Mouse (Mus musculus): ENCODE measurements around the gene Olfr1410.
A peak's percentile ranks its signal among the peaks of the same experiment; 100 is the strongest.

The Olfr1410 gene

DNA sequence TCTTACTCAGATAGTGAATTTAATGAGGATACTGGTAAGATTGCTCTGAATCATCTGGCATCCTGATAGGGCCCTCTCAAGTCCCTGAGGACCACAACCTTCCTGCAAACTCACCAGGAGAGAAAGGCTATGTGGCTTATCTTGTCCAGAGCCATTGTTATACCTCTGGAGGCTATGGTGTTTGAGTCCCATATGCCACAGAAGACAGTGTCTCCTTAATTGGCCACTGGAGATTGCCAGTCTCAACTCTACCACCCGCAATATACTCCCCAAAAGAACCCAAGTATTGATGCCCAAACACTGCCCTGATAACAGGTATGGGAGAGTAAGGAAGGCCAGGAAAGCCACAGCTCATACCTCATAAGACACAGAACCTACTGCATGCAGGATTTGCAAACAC lies at the start of gene Olfr1410:
TSS of gene Olfr1410 (plus strand) at position 301 of the 400 bp plus-strand sequence.
- DNase-seq (ENCODE audit: low spot score in 2 of 2), result no peak

- no peak for DNase-seq (ENCODE audit: low spot score in 2 of 2)
These were observed 34.6 kb upstream of the Olfr1410 start, which contains the start of gene Olfr1413 for GRCm38 (mm10) chr1:92571022-92571421. Gene Olfr1413 (plus strand): TSS chr1:92571322.

DNA sequence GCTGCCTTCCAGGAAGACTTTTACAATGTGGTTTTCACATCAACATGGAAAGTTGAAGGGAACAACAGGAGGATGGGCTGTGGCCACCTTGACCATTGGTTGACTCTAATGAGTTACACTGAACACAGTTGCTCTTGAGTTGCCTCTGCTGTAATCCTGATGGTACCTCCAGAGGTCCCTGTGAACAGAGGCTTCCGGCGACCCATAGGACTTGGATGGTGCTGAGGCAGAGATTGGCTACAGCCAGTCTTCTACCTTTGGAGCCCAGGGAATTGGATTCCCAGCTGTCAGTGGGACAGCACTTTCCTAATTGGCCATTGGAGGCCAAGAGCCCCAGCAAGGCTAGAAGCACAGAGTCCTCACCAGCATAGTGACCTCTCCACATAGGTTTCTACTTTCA lies 20.1 kb upstream of the Olfr1410 start, which contains the start of gene Olfr1412:
TSS of gene Olfr1412 (plus strand) at position 301 of the 400 bp plus-strand sequence.
- no peak for DNase-seq (ENCODE audit: low spot score in 2 of 2)

- no peak for DNase-seq (ENCODE audit: low spot score in 2 of 2)
These were observed 11.5 kb upstream of the Olfr1410 start, which contains the start of gene Olfr1411 for GRCm38 (mm10) chr1:92594111-92594510. Gene Olfr1411 (plus strand): TSS chr1:92594411.

- DNase-seq (ENCODE audit: low spot score in 2 of 2), result no peak
These were observed 9.6 kb upstream of the Olfr1410 start for GRCm38 (mm10) chr1:92596019-92596418.

DNA sequence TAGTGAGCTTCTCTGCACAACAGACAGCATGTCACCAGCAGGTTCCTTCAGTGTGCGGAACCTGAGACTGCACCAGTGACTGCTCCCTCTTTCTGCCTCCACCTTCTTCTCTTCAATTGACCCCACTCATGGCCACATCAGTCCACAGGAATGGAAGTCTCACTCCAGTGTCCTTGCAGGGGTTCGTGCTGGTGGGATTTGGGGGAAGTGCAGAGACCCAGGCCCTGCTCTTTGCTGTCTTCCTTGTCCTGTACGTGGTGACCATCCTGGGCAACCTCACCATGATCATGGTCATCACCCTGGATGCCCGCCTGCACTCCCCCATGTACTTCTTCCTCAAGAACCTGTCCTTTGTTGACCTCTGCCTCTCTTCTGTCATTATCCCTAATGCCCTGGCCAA lies 2.1 kb downstream of the Olfr1410 start:
- DNase-seq (ENCODE audit: low spot score in 2 of 2), result no peak

GRCm38 (mm10) chr1:92611008-92611407 lies 5.4 kb downstream of the Olfr1410 start:
- DNase-seq (ENCODE audit: low spot score in 2 of 2), result peak; percentile 5 to 17

GRCm38 (mm10) chr1:92613175-92613574 lies 7.6 kb downstream of the Olfr1410 start:
- DNase-seq (ENCODE audit: low spot score in 2 of 2), result no peak

GRCm38 (mm10) chr1:92614516-92614915 lies 8.9 kb downstream of the Olfr1410 start:
- no peak for DNase-seq (ENCODE audit: low spot score in 2 of 2)

- DNase-seq (ENCODE audit: low spot score in 2 of 2), result no peak
These were observed 10.5 kb downstream of the Olfr1410 start for GRCm38 (mm10) chr1:92616046-92616445.

DNA sequence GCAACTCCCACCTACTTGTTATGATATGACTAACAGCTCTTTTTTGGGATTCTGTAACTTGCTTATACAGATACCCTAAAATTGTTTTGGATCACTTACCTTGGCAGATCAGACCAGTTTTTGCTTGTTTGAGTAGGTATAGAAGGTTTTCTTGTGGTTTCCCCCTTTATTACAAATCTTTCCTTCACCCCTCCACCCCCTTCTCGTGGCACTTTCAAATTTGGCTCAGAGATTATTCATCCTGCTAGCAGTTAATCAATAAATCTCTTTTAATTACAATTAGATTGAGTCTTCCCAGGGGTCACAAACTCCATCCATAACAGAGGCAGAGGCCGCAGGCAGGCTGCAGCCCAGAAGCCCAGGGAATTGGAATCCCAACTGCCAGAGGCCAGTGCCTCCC lies 11.9 kb downstream of the Olfr1410 start, which contains the start of gene Olfr12:
TSS of gene Olfr12 (plus strand) at position 301 of the 400 bp plus-strand sequence.
- no peak for DNase-seq (ENCODE audit: low spot score in 2 of 2)

GRCm38 (mm10) chr1:92618360-92618759 lies 12.8 kb downstream of the Olfr1410 start:
- DNase-seq (ENCODE audit: low spot score in 2 of 2), result no peak

- no peak for DNase-seq (ENCODE audit: low spot score in 2 of 2)
These were observed 22.6 kb downstream of the Olfr1410 start for GRCm38 (mm10) chr1:92628227-92628626.

GRCm38 (mm10) chr1:92632196-92632595 lies 26.6 kb downstream of the Olfr1410 start:
- DNase-seq (ENCODE audit: low spot score in 2 of 2), result no peak

GRCm38 (mm10) chr1:92632948-92633347 lies 27.4 kb downstream of the Olfr1410 start:
- DNase-seq (ENCODE audit: low spot score in 2 of 2), result no peak

- no peak for DNase-seq (ENCODE audit: low spot score in 2 of 2)
These were observed 28.1 kb downstream of the Olfr1410 start for GRCm38 (mm10) chr1:92633726-92634125.

DNA sequence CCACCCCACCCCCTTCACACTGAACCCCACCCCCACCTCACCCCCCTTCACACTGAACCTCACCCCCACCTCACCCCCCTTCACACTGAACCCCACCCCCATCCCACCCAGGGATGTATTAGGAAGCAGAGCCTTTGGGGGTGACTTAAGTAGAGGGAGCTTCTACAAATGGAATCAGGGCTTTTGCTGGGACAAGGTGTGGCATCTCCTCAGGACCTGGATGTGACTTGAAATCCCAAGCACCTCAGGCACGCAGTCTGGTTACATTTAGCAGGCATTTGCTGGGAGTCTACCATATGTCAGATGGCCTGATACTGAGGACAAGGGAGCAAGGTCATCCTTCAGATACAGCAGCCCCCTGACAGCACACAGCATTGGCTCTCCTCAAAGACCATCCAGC lies 29.0 kb downstream of the Olfr1410 start:
- no peak for DNase-seq (ENCODE audit: low spot score in 2 of 2)

- no peak for DNase-seq (ENCODE audit: low spot score in 2 of 2)
These were observed 29.5 kb downstream of the Olfr1410 start for GRCm38 (mm10) chr1:92634976-92635599.

DNA sequence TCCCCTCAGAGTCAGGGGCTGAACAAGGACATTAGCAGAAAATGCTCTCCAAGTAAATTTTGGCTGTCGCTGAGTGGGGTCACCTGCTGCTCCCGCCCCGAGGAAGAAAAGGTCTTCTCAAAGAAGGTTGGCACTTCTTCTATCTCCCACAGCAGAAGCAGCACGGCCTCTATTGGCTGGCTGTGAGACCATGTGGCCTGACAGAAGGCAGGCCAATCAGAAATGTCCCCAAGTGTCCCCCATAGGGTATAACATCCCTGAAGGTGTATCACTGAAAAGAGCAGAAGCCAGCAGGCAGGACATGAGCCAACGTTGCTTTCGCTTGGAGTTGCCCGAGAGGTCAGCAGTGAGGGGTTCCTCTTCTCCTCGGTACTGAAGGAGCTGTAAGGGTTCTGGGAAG lies 30.4 kb downstream of the Olfr1410 start:
- no peak for DNase-seq (ENCODE audit: low spot score in 2 of 2)

DNA sequence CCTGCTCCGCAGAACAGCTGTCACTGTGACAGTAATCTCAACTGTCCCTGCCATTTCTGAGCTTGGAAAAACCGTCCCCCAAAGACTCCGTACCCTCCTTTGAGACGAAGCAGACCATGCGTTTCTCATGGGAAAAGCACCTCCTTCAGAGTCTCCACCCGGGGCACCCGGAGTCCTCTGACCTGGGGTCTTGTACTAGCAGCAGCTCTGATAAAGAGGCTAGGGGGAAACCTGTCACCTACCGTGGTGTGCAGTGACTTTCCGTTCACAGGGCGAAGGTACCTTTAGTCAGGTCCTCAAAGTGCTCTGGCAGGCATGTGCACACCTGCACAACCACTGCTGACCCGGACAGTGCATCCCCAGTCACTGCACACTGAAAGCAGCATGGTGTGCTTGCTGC lies 31.1 kb downstream of the Olfr1410 start:
- DNase-seq (ENCODE audit: low spot score in 2 of 2), result no peak

- DNase-seq (ENCODE audit: low spot score in 2 of 2), result no peak
These were observed 32.1 kb downstream of the Olfr1410 start for GRCm38 (mm10) chr1:92637501-92638172.

DNA sequence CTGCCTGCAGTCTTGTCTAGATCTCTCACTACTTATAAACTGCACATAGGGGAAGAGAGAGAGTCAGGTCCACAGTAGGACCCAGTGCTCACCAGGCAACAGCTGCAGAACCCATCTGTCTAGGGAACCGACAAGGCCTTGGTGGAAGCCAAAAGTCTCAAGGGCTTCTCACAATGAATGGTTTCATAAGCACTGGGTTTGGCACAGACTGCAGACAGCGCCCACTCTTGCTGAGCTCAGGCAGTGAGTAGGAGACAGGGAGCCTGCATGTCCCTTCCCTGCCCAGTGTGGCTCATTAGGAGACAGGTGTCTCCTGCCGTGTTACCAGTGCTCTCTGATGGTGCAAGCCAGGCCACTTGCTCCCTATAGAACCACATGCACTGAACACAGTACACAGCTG lies 32.6 kb downstream of the Olfr1410 start:
- DNase-seq (ENCODE audit: low spot score in 2 of 2), result no peak

DNA sequence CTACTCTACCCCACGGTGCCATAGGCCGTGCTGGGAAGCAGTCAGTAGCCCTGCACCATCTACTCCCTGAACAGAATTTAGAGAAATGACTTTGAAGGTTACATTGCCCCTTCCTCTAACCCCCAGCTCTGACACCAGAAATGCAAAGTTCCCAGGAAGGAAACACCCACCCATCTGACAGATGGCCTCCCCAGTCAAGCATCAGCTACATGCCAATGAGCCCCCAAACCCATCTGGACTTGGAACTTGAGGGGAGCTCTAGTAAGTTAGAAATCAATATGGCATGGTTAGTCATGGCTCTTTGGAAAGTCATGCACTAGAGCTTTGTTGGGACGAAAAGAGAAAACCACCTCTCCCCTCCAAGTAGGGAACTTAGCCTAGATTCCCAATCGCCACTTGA lies 33.2 kb downstream of the Olfr1410 start:
- no peak for DNase-seq (ENCODE audit: low spot score in 2 of 2)

Measured in heart, adult 9 months (tissue).